Mouse (Mus musculus) c-Kit-negative CD71-positive TER-119-positive erythroid progenitor cells, embryonic 14.5 days (primary cell): ENCODE data around the gene Prcd.
"Not testable (repeated sequence)": the region's sequence is repeated elsewhere in the genome, so short reads cannot be mapped to it uniquely, and the experiment has no call there.

ENCODE experiments used
- DNase-seq: peaks from one replicate; pipeline ENCODE4 v3.0.0-alpha.2; 2013; ENCODE audit warnings: low read depth, low spot score

Gene Prcd

GRCm38 (mm10) chr11:116653234-116653633, at the start of gene Prcd:
Gene Prcd, plus strand, starts transcription at chr11:116653534.
- no peak for DNase-seq

DNA sequence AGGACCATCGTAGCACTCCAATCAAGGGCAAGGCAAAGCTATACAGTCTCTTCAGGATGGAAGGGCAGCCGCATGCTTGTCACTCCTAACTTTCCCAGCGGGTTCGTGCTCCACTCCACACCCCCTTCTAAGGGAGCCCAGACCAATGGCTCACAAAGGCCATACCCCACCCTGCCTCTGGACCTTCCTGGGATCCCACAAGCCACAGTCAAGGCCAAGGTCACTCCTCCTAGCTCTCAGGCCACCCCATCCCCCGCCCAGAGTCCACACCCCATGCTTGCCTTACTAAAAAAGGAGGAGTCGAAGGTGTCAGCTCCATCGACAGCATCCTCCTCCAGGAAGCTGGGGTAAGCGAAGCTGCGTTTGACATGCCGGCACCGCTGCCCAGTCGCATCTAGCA, 49.2 kb upstream of the Prcd start:
- DNase-seq = no peak

GRCm38 (mm10) chr11:116607717-116608116, 45.6 kb upstream of the Prcd start:
- DNase-seq = no peak

- no peak for DNase-seq
These were observed 43.2 kb upstream of the Prcd start for GRCm38 (mm10) chr11:116609965-116610630.

GRCm38 (mm10) chr11:116611168-116611567, 42.2 kb upstream of the Prcd start:
- DNase-seq = not testable (repeated sequence)

DNA sequence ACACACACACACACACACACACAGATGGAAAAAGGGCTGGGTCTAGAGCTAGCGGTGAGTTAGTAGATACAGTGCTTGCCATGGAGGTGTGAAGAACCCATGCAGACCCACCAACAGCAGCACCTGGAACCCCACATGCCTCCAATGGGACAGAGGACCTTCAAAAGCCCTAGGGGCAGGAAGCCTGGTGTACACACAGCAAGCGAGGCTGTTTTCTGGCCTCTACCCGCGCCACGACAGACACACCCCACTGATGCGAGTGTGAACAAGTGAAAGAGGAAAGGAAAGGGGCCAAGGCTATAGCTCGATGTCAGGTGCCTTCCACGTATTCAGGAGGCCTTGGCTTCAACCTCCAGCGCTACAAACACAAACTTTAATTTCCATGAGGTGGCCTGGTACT, 41.5 kb upstream of the Prcd start:
- no peak for DNase-seq

DNA sequence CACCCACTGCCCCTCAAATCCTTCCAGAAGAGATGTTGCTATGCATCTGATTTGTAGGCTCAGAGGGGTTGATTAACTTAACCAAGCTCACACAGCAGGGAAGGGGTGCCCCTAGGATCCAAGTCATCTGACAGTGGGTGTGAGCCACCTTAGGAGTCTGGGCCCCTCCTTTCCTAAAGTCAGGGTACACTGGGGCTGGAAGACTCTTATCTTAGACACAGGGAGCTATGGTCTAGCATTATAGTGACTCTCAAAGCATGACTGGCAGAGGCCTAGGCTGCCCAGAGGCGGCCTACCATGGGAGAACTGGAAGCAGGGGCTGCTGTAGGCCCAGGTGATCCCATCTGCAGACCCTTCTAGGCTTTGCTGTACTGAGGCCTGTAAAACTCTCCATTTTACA, 40.8 kb upstream of the Prcd start:
- DNase-seq = no peak

- no peak for DNase-seq
These were observed 40.1 kb upstream of the Prcd start for GRCm38 (mm10) chr11:116613234-116613633.

- DNase-seq = peak; percentile 74
These were observed 37.4 kb upstream of the Prcd start for GRCm38 (mm10) chr11:116615735-116616437.

- no peak for DNase-seq
These were observed 36.8 kb upstream of the Prcd start for GRCm38 (mm10) chr11:116616438-116617118.

GRCm38 (mm10) chr11:116617641-116618040, 35.7 kb upstream of the Prcd start:
- no peak for DNase-seq

DNA sequence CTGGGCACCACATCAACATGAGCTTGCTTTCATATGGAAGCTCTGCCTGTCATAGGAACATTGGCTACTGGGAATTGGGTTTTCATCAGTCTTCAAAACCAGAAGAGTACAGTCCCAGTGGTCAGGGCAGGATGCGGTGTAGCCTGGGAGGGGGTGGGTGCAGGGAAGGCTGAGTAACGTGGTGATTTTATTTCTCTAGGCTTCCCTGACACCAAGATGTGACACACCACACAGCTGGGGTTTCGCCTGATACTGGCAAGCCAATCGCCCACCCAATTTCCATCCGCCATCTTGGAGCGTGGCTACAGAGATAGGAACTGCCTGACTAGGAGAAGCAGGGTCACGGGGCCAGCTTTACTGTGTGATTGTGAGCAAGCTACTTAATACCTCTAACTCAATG, 34.7 kb upstream of the Prcd start:
- DNase-seq = no peak

DNA sequence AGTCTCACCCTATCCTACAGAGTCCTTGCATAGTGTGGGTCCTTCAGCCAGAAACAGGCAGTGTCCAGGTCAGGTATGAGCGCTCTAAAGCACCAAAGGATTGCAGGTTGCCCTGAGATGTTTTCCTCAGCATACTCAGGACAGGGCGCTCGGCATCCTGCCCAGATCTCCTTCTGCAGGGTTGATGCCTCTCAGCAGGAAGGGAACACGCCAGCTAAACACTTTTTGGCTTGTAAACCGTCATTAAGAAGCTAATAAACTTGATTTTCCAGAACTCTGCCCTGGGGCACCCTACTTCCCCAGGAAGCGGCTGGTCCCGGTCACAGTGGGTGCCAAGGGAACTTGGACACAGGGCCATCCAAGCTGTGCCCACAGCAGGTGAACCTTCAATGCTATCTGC, 34.2 kb upstream of the Prcd start:
- no peak for DNase-seq

DNA sequence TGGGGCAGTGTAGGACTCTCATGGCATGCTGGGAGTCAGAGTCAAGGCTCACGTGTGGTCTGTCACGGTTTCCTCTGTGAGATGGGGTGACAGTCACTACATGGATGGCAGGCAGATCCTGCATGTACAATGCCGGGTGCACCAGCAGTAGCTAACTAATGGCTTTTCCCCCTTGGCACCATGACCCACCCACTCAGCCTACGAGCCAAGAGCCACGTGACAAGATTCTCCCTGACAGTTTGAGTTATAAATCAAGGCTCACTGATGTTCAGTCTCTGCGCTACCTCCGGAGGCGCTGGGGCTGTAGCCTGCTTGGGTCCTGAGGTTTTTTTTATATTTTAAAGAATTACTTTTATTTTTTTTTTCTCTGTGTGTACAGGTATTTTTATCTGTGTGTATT, 33.8 kb upstream of the Prcd start:
- DNase-seq = no peak

- peak; percentile 67 for DNase-seq
These were observed 33.3 kb upstream of the Prcd start for GRCm38 (mm10) chr11:116620073-116620472.

GRCm38 (mm10) chr11:116620559-116621253, 32.6 kb upstream of the Prcd start:
- DNase-seq = no peak

GRCm38 (mm10) chr11:116621258-116621704, 32.1 kb upstream of the Prcd start:
- no peak for DNase-seq

DNA sequence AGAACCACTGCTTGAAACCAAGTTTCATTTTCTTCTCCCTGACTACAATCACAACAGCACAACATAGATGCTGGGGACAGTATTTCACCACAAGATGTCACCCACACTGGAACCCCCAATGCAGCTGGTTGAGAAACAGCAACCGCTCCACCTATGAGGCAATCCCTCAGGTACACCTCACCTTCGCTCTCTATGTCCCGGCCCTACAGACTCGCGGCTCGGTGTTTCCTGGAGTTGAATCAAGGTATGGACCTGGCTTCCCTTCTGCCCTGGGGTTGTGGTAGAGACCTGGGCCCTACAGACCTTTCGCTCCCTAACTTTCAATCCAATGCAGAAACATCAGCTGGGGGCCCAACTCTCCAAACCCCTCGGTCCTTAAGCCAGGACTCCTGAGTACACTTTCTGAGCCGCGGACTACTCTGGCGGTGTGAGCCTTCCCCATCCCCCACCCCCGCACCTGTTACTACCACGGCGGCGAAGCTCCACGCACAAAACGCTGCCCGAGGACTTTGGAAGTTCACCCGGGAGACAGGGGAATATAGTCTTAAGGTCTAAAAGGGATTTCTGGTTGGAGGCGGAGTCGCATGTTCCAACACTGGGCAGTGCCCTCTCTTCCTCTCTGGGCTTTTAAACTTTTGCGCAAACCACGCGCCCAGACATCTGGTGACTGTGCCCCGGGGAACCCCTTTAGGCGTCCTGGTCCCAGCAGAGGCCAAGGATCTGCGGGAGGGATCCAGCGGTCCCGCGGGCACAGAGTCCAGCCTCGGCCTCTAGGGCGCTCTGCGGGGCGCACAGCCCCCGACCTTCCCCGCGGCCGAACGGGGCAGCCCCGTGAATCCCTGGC, 29.8 kb upstream of the Prcd start:
- no peak for DNase-seq

- peak; percentile 83 for DNase-seq
These were observed 29.1 kb upstream of the Prcd start for GRCm38 (mm10) chr11:116624131-116624832.
